Mouse (Mus musculus): ENCODE results near the gene Lcmt1. TPM values are rescaled to one million over a fixed set of nuclear protein-coding genes. Genes with fewer than 3 reads are reported as not detected.

The Lcmt1 gene
- polyA plus RNA-seq, 1 experiment from 2014 or later, result 38.5 TPM

- ATAC-seq (replicated peaks; ENCODE audit: extremely low read depth, insufficient read depth, low FRiP score), result no peak
- WGBS, result 76% methylated on average over 8 of the region's 8 CpGs
- H3K9me3 ChIP-seq (replicated peaks; ENCODE audit: control insufficient read depth, low read length), result no peaks in the 10 kb centered on the region
- peaks cover 19% of the 10 kb centered on the region for H3K4me1 ChIP-seq (ENCODE audit: control insufficient read depth, insufficient read depth, low read length)
- H3K27ac ChIP-seq (ENCODE audit: low read length), result no peak overlapping the region
- H3K4me3 ChIP-seq (ENCODE audit: low read length), result no peak overlapping the region
- H3K9ac ChIP-seq (ENCODE audit: low read length), result no peak overlapping the region
- H3K27me3 ChIP-seq (ENCODE audit: control insufficient read depth, insufficient read depth, low read length), result no peaks in the 10 kb centered on the region
- H3K4me2 ChIP-seq (ENCODE audit: low read depth, low read length), result no peak overlapping the region
- H3K36me3 ChIP-seq (ENCODE audit: control insufficient read depth, insufficient read depth), result no peaks in the 10 kb centered on the region
These were observed 2.8 kb upstream of the Lcmt1 start for GRCm38 (mm10) chr7:123366806-123367205.

- H3K27me3 ChIP-seq (ENCODE audit: control insufficient read depth, insufficient read depth, low read length), result no peaks in the 10 kb centered on the region
- H3K4me1 ChIP-seq (ENCODE audit: control insufficient read depth, insufficient read depth, low read length), result peaks cover 19% of the 10 kb centered on the region
- 68% methylated on average over 16 of the region's 16 CpGs for WGBS
- no peaks in the 10 kb centered on the region for H3K36me3 ChIP-seq (ENCODE audit: control insufficient read depth, insufficient read depth)
- H3K9me3 ChIP-seq (replicated peaks; ENCODE audit: control insufficient read depth, low read length), result no peaks in the 10 kb centered on the region
- H3K4me2 ChIP-seq (ENCODE audit: low read depth, low read length), result peak overlapping the region; percentile 94
- no peak for ATAC-seq (replicated peaks; ENCODE audit: extremely low read depth, insufficient read depth, low FRiP score)
- H3K27ac ChIP-seq (ENCODE audit: low read length), result no peak overlapping the region
- H3K4me3 ChIP-seq (ENCODE audit: low read length), result no peak overlapping the region
- H3K9ac ChIP-seq (ENCODE audit: low read length), result no peak overlapping the region
These were observed 2.1 kb upstream of the Lcmt1 start for GRCm38 (mm10) chr7:123367218-123368150.

GRCm38 (mm10) chr7:123368187-123368586, 1.4 kb upstream of the Lcmt1 start:
- no peak overlapping the region for H3K27ac ChIP-seq (ENCODE audit: low read length)
- WGBS, result 71% methylated on average over 2 of the region's 2 CpGs
- no peak for ATAC-seq (replicated peaks; ENCODE audit: extremely low read depth, insufficient read depth, low FRiP score)
- no peaks in the 10 kb centered on the region for H3K36me3 ChIP-seq (ENCODE audit: control insufficient read depth, insufficient read depth)
- H3K4me3 ChIP-seq (ENCODE audit: low read length), result peak overlapping the region; percentile 87
- H3K4me1 ChIP-seq (ENCODE audit: control insufficient read depth, insufficient read depth, low read length), result peaks cover 19% of the 10 kb centered on the region
- no peak overlapping the region for H3K9ac ChIP-seq (ENCODE audit: low read length)
- no peaks in the 10 kb centered on the region for H3K9me3 ChIP-seq (replicated peaks; ENCODE audit: control insufficient read depth, low read length)
- peak overlapping the region; percentile 94 for H3K4me2 ChIP-seq (ENCODE audit: low read depth, low read length)
- no peaks in the 10 kb centered on the region for H3K27me3 ChIP-seq (ENCODE audit: control insufficient read depth, insufficient read depth, low read length)

- 1% methylated on average over 49 of the region's 51 CpGs for WGBS
- ATAC-seq (replicated peaks; ENCODE audit: extremely low read depth, insufficient read depth, low FRiP score), result peak; percentile 58
These were observed 522 bp upstream of the Lcmt1 start for GRCm38 (mm10) chr7:123368778-123369746.

GRCm38 (mm10) chr7:123370700-123371099, 1.1 kb downstream of the Lcmt1 start:
- 57% methylated on average over 9 of the region's 9 CpGs for WGBS
- no peaks in the 10 kb centered on the region for H3K36me3 ChIP-seq (ENCODE audit: control insufficient read depth, insufficient read depth)

More at GRCm38 (mm10) chr7:123368778-123369746, 522 bp upstream of the Lcmt1 start:
- Histone ChIP-seq H3K9ac (ENCODE audit: low read length) (peak overlapping the region; percentile 90), H3K4me1 (ENCODE audit: control insufficient read depth, insufficient read depth, low read length) (peaks cover 19% of the 10 kb centered on the region), H3K27me3 (ENCODE audit: control insufficient read depth, insufficient read depth, low read length) (no peaks in the 10 kb centered on the region), H3K4me2 (ENCODE audit: low read depth, low read length) (peak overlapping the region; percentile 94), H3K9me3 (replicated peaks; ENCODE audit: control insufficient read depth, low read length) (no peaks in the 10 kb centered on the region), H3K27ac (ENCODE audit: low read length) (peak overlapping the region; percentile 86), H3K36me3 (ENCODE audit: control insufficient read depth, insufficient read depth) (no peaks in the 10 kb centered on the region), H3K4me3 (ENCODE audit: low read length) (peak overlapping the region; percentile 87)

GRCm38 (mm10) chr7:123371501-123371900, 1.9 kb downstream of the Lcmt1 start:
- ATAC-seq (replicated peaks; ENCODE audit: extremely low read depth, insufficient read depth, low FRiP score), result no peak
- Histone ChIP-seq H3K4me3 (ENCODE audit: low read length) (no peak overlapping the region), H3K9ac (ENCODE audit: low read length) (no peak overlapping the region), H3K4me1 (ENCODE audit: control insufficient read depth, insufficient read depth, low read length) (peaks cover 15% of the 10 kb centered on the region), H3K4me2 (ENCODE audit: low read depth, low read length) (no peak overlapping the region), H3K9me3 (replicated peaks; ENCODE audit: control insufficient read depth, low read length) (no peaks in the 10 kb centered on the region), H3K36me3 (ENCODE audit: control insufficient read depth, insufficient read depth) (no peaks in the 10 kb centered on the region), H3K27ac (ENCODE audit: low read length) (no peak overlapping the region), H3K27me3 (ENCODE audit: control insufficient read depth, insufficient read depth, low read length) (no peaks in the 10 kb centered on the region)
- 67% methylated on average over 3 of the region's 3 CpGs for WGBS

More at GRCm38 (mm10) chr7:123370700-123371099, 1.1 kb downstream of the Lcmt1 start:
- Histone ChIP-seq H3K9me3 (replicated peaks; ENCODE audit: control insufficient read depth, low read length) (no peaks in the 10 kb centered on the region), H3K4me1 (ENCODE audit: control insufficient read depth, insufficient read depth, low read length) (peaks cover 15% of the 10 kb centered on the region), H3K27ac (ENCODE audit: low read length) (peak overlapping the region; percentile 86; the same call in 1 of the 2 replicates), H3K9ac (ENCODE audit: low read length) (peak overlapping the region; percentile 90), H3K4me2 (ENCODE audit: low read depth, low read length) (peak overlapping the region; percentile 94), H3K27me3 (ENCODE audit: control insufficient read depth, insufficient read depth, low read length) (no peaks in the 10 kb centered on the region), H3K4me3 (ENCODE audit: low read length) (peak overlapping the region; percentile 87)
- ATAC-seq (replicated peaks; ENCODE audit: extremely low read depth, insufficient read depth, low FRiP score), result no peak

DNA sequence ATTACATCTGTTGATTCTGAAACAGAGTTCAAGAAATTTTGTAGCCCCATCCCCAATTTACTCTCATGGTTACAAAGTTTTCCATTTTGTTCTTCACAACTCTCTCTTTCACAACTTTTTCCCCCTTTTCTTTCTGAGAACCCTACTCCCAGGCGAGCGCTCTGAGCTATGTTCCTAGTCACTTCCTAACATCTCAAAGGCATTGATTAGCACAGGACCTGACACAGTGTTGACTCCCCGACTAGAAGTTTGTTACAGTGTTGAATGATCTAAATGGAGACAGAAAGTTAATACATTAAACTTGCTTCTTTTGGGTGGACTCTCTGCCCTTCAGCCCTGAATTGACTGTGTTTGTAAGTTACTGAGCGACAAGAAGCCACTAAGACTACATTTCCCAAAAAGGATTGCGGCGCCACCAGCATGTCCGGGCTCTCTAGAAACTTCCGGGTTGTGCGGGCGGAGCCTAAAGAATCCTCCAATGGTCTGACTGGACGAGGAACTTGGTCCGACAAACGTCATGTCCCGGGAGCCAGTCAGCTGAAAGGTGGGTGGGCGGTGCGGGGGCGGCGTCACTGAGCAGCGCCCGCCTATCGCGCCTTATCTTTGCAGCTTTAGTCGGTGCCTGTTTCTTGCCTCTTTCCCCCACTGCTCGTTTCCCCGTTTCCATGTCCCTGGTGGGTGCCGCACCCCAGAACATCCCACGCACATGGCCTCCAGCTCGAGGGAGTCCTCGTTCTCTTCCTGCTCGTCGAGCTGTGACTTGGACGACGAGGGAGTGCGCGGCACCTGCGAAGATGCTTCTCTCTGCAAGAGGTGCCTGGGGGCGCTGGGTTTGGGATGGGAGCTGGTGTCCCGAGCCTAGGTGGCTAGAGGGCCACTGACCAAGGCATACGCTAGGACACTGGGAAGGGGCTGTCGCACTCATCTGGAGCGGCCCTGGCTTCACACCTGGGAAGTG, 8.1 kb downstream of the Lcmt1 start:
- ATAC-seq (replicated peaks; ENCODE audit: extremely low read depth, insufficient read depth, low FRiP score), result peak; percentile 99
- 4% methylated on average over 41 of the region's 41 CpGs for WGBS

More for the DNA sequence above, 8.1 kb downstream of the Lcmt1 start:
- peak overlapping the region; percentile 83 for H3K4me3 ChIP-seq (ENCODE audit: low read length)
- H3K9ac ChIP-seq (ENCODE audit: low read length), result peak overlapping the region; percentile 84
- H3K4me2 ChIP-seq (ENCODE audit: low read depth, low read length), result peak overlapping the region; percentile 92
- H3K27me3 ChIP-seq (ENCODE audit: control insufficient read depth, insufficient read depth, low read length), result no peaks in the 10 kb centered on the region
- H3K9me3 ChIP-seq (replicated peaks; ENCODE audit: control insufficient read depth, low read length), result no peaks in the 10 kb centered on the region
- no peaks in the 10 kb centered on the region for H3K36me3 ChIP-seq (ENCODE audit: control insufficient read depth, insufficient read depth)
- H3K4me1 ChIP-seq (ENCODE audit: control insufficient read depth, insufficient read depth, low read length), result peaks cover 13% of the 10 kb centered on the region
- H3K27ac ChIP-seq (ENCODE audit: low read length), result peak overlapping the region; percentile 49; the same call in 1 of the 2 replicates

All from heart, embryonic 16.5 days (tissue).